Mouse (Mus musculus) frontal cortex, postnatal 14 days (tissue): ENCODE data around the gene Gpr35.

Source experiments
- DNase-seq, 2 experiments: peaks; one replicate each; pipeline ENCODE4 v3.0.0; 2022; ENCODE audit warnings: low spot score in 2 of 2

The Gpr35 gene

DNA sequence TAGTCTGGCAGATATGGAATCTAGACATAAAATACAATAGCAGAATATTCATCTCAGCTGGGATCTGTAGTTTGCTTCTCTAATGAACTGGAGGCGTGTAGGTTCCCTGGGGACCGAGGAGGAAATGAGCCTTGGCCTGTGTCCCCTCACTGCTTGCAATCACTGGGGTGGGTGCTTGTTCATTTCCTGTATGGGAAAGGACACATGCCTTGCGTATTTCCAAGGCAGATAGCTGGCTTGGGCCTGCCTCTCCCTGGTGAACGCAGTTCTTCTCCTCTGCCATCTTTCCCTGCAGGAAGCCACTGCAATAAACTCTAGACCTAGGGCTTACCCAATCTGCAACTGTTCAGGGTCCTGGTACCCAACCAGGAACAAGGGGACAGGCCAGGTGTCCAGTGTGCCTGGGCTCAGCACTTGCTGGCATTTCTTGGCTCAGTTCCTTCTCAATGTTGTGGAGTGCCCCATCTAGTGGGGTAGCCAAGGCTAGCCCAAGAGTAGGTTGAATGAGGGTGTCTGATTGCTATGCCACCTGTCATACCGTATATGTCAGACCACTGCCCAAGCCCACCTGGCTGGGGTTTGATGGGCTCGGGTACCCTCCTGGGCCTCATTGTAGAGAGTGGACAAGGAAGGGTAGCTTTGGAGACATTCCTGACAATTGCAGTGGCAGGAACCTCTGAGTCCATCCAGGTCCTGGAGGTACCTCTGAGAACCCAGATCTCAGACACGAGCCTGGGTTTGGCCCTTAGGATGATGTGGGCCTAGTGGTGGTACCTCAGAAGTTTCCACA is 30.6 kb downstream of the Gpr35 start:
- DNase-seq = no peak

- DNase-seq = no peak
Measured at GRCm38 (mm10) chr1:92982931-92983605, 32.4 kb downstream of the Gpr35 start.

DNA sequence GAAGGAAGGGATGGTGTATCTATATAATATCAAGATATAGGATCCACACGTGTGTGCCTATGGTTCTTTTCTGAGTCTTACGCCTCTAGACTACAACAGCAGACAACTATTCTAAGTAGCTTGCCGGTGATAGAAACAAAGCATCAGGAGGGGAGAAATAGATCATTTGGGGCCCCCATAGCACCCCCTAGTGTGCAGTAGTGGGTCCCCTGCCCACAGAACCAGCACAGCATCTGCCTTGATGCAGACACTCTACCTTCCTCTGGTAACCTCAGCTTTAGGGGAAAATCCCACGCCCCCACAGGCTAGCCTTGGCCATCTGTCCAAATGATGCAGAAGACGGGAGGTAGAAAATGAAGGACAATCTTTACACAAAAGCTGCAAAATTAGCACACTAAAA is 34.3 kb downstream of the Gpr35 start:
- DNase-seq = no peak

- no peak for DNase-seq
Measured at GRCm38 (mm10) chr1:92988894-92989293, 38.2 kb downstream of the Gpr35 start.

- DNase-seq = no peak
Measured at GRCm38 (mm10) chr1:92989891-92990290, 39.2 kb downstream of the Gpr35 start.

- no peak for DNase-seq
Measured at GRCm38 (mm10) chr1:92992214-92992855, 41.7 kb downstream of the Gpr35 start.

DNA sequence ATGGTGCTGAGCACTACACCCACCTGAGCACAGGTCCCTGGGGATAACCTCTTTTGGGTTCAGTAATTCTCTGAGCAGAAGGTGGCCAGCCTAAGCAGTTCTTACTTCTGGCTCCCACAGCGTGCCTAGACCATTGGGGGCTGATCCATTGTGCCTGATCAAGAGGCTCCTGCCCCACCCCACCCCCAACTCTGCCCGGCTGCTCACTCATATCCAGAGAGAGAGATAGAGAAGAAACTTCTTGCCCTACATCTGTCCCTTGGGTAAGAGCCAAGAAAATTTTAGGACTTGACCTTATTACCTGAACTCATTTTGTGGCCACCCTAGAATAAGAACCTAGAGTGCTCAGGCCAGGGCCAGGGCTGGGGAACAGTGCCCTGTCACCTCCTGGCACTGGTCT is 42.2 kb downstream of the Gpr35 start:
- no peak for DNase-seq

DNA sequence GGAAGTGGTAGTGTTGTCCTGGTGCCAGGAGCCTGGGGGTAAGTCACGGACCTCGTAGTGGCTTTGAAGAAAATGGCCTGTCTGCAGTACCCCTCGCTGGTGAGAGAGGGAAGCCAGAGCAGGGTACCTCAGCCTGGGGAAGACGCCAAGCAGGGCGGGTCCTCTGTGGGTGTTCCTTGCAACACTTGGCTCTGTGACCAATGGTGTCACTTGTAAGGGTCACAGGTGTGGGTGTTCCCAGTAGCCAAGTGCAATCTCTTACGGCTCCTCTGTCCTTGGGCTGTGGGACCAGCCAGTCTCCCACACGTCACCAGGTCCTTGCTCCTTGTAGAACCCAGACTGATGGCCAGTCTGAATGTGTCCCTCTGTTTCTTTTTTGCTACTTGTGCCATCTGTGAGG is 55.4 kb downstream of the Gpr35 start, which contains the start of gene Aqp12:
TSS of gene Aqp12 (plus strand) at position 274 of the 400 bp plus-strand sequence.
- no peak for DNase-seq

DNA sequence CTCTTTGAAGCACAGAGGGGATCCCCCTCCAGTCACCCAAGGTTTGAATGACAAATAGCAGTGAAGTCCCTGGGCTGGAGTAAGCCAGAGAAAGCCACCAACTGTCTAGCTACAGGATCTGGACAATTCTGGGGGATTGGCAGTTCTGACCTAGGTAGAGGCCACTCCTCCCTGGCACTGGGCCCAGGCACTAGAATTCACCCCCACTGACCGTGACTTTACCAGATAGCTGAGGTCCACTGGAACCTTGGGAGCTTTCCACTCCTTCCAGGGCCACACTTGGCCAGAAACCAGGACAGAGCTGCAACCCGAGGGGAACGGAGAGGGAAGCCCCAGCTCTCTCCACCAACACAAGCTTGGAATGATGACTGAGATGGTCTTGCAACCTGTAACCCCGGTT is 58.5 kb downstream of the Gpr35 start:
- DNase-seq = no peak

DNA sequence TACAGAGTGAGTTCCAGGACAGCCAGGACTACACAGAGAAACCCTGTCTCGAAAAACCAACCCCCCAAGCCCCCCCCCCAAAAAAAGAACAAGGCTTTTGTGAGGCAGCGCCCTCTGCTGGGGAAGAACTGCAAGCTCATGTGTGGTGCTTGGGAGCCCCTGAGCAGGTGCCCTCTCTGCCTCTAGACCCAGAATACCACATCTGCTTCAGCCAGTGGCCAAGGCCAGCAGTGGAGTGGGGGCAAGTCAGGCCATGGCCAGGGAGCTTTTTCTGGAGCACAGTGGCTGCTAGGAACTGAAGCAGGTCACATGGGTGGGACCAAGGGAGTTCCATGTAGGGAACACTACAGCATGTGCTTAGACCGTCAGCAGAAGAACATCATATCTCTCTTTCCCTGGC is 60.1 kb downstream of the Gpr35 start:
- no peak for DNase-seq

- peak in 1 of 2 experiments; percentile 2 for DNase-seq
Measured at GRCm38 (mm10) chr1:93012103-93012585, 61.5 kb downstream of the Gpr35 start.

DNA sequence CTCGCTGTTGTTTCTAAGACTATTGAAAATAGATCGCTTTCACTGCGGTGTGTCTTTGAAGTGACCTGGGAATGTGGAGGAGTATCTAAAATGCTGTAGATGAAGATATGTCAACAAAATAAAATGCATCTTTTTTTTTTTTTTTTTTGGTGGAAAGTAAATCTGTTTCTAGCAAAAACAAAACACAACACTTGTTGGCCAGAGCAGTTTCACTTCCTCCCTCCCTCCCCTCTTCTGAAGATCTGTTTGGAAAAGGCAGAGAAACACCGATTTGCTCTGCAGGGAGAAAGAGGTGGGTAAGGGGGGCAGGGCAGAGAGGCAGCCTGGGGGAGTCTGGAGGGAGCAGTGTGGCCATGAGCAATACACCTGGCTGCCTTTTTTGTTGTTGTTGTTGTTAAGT is 62.7 kb downstream of the Gpr35 start:
- peak in 1 of 2 experiments; percentile 3 for DNase-seq

DNA sequence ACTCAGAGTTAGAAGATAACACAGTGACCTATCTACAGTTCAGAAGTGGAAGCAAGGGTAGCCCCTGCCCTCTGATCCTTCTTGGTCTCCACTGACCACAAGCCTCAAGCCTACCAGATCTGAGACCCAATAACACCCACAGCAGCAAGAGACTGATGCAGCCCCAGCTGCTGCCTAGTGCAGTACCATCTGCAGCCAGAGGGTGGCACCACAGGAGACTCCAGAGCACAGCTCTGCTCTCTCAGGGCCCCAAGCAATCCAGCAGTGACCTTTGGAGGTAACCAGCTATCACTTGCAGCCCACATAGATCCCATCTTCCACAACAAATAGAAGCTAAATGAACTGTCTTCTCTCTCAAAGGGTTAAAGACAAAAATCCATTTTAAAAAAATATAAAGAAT is 63.8 kb downstream of the Gpr35 start:
- peak; percentile 49 to 73 for DNase-seq

GRCm38 (mm10) chr1:93015136-93015535 is 64.5 kb downstream of the Gpr35 start:
- no peak for DNase-seq

- no peak for DNase-seq
Measured at GRCm38 (mm10) chr1:93018716-93019115, 68.1 kb downstream of the Gpr35 start.

GRCm38 (mm10) chr1:93020602-93021001 is 69.9 kb downstream of the Gpr35 start:
- no peak for DNase-seq

- DNase-seq = no peak
Measured at GRCm38 (mm10) chr1:93026600-93026999, 75.9 kb downstream of the Gpr35 start.

DNA sequence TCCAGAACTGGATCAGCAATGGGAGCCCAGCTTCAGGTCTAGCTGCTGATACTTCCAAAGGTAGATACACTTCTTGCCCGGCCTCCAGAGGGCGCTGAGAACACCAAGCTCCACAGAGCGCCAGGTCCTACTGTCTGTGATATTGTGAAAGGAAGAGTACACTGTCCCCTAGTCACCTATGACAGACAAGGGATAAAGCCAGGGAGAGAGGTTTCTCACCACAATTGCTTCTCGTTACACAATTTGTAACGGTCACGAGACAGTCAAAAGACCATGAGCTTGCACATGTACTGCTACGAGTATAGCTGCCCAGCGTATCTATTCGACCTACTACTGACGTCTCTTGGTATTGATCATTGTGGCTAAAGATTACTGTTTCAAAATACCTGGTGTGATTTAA is 78.7 kb downstream of the Gpr35 start:
- no peak for DNase-seq

DNA sequence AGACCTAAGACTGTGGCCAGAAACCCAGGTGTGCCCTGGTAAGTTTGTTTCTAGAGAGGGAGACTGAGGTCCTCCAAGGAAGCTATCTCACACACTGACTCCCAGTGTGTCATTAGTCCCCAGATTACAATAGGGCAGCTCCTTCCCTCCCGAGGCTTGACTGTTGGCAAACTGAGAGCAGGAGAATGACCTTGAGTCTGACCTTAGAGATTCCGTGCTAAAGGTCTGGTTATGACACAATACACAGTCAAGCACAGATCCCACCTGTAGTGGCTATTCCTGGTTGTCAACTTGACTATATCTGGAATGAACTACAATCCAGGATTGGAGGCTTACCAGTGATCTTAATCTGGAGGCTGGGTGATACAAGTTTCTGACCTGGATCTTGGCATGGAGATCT is 79.4 kb downstream of the Gpr35 start:
- DNase-seq = no peak

DNA sequence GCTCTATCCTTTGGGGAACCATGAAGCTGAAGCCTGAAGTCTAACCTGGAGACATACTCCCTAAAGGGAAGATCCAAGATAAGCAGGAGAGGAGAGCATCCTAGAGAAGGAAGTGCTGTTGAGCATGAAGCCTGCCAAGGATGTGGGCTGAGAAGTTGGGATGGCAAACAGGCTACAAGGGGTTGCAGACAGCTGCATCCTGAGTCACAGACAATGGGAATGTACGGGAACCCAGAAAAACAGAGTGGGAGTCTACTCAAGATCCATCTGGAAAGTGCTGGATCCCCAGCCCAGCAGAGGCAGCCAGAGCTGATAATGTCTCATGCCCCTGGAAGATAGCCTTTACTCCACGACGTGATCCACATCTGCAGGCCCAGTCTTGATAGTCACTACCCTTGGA is 80.5 kb downstream of the Gpr35 start:
- DNase-seq = no peak

DNA sequence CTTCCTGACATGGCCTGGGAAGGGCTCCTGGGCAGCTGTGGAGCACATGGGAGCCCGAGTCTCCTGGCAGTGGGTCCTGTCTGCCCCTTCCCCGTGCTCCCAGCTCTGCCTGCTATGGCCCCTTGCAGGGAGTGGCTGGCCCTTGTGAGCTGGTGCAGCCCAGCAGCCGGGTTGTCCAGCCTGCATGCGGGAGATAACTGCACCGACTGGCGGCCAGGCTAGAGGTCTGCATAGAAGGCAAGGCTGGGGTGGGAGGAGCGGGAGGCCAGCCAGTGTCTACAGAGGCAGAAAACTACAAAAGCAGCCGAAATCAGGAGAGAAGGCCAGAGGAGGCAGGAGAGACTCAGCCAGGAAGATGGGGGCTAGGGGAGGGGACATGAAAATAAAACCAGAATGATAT is 83.3 kb downstream of the Gpr35 start:
- no peak for DNase-seq

DNA sequence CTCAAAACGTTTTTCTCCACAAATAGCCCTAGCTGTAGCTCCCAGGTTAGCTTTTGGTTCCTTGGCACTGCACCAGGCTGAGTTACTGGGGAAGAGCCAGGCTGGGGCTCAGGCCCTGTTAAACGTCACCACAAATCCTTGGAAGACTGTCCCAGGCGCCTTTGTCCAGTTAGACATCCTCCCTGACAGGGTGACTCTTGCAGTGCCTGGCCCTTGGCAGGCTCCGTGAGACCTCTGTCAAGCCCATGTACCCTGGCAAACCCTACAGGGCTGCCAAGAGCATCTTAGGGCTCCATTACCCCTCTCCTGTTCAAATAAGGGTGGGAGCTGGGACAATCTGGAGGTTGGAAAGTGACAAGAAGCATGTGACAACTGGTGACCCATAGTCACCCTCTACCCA is 85.3 kb downstream of the Gpr35 start:
- DNase-seq = no peak
